In the genomic region with DNA sequence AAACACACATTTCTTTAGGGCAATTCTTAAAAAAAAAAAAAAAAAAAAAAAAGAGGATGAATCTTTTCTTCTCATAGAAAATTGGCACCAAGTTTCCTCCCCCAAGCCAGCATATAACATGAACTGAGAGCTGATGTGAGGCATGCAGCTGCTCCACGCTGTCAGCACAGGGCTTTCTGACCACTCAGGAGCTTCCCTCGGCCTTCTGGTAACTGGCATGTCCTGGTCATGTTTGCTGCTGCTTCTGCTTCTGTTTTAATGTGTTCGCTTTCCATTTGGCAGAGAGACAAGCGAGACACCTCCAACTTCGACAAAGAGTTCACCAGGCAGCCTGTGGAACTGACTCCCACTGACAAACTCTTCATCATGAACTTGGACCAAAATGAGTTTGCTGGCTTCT, we compare ENCODE assay signal across 23 mouse cellular contexts. TPM values are rescaled to one million over a fixed set of nuclear protein-coding genes. Genes with fewer than 3 reads are reported as not detected.
DNase-seq lines count a peak whose midpoint lies in the region; ATAC-seq and TF ChIP-seq lines count a peak whose summit lies in the region.
"Had no signal": no experiment of that assay in that cellular context is flagged by ENCODE, and none has a peak within 500 bp of the region (broad histone marks: within the 10 kb centered on the region; RNA-seq: fewer than 3 reads in every experiment).

No protein-coding gene starts in this region.

- H3K9me3 ChIP-seq in heart, embryonic 10.5 days = no peaks in the 10 kb centered on the region
- H3K9me3 ChIP-seq in lung, embryonic 15.5 days = no peaks in the 10 kb centered on the region
- H3K9me3 ChIP-seq in lung, postnatal 0 days (ENCODE audit: low read length) = no peaks in the 10 kb centered on the region
- H3K9me3 ChIP-seq: embryonic facial prominence, embryonic 10.5 days; embryonic facial prominence, embryonic 12.5 days; forebrain, embryonic 13.5 days had no signal

- peak; percentile 82; the same call in 1 of the 2 replicates for ATAC-seq in lung, embryonic 15.5 days (ENCODE audit: borderline replicate concordance, extremely low read depth, low FRiP score, low TSS enrichment)
- no peak for ATAC-seq in lung, postnatal 0 days
- ATAC-seq: activated CD4-positive, CD25-positive, alpha-beta regulatory T cell, adult 4 months; CD4-positive, CD25-positive, alpha-beta regulatory T cell, adult 4 months; forebrain, embryonic 13.5 days; Patski had no signal

- TF ChIP-seq CTCF in lung, postnatal 0 days (IDR thresholded peaks at IDR 0.05) = no peak

- no peaks in the 10 kb centered on the region for H3K4me1 ChIP-seq in heart, embryonic 10.5 days
- H3K4me1 ChIP-seq in lung, embryonic 15.5 days = peaks cover 13% of the 10 kb centered on the region; the same call in 1 of the 2 replicates
- no peaks in the 10 kb centered on the region for H3K4me1 ChIP-seq in lung, postnatal 0 days (ENCODE audit: insufficient read depth, low read depth, low read length)
- H3K4me1 ChIP-seq: embryonic facial prominence, embryonic 10.5 days; embryonic facial prominence, embryonic 12.5 days; forebrain, embryonic 13.5 days had no signal

- H3K27ac ChIP-seq in heart, embryonic 10.5 days = no peak overlapping the region
- H3K27ac ChIP-seq in lung, embryonic 15.5 days = peak overlapping the region; percentile 30; the same call in 1 of the 2 replicates
- H3K27ac ChIP-seq in lung, postnatal 0 days (ENCODE audit: low read length) = no peak overlapping the region
- H3K27ac ChIP-seq: embryonic facial prominence, embryonic 10.5 days; embryonic facial prominence, embryonic 12.5 days; forebrain, embryonic 13.5 days had no signal

- WGBS in heart, embryonic 10.5 days = 89% methylated on average over 5 of the region's 5 CpGs
- 48% methylated on average over 5 of the region's 5 CpGs for WGBS in lung, embryonic 15.5 days
- WGBS in lung, postnatal 0 days = 62% methylated on average over 5 of the region's 5 CpGs

- H3K4me3 ChIP-seq in heart, embryonic 10.5 days = no peak overlapping the region
- no peak overlapping the region for H3K4me3 ChIP-seq in lung, embryonic 15.5 days
- no peak overlapping the region for H3K4me3 ChIP-seq in lung, postnatal 0 days (ENCODE audit: low read depth, low read length)
- H3K4me3 ChIP-seq: embryonic facial prominence, embryonic 10.5 days; embryonic facial prominence, embryonic 12.5 days; forebrain, embryonic 13.5 days had no signal

- no peaks in the 10 kb centered on the region for H3K36me3 ChIP-seq in heart, embryonic 10.5 days
- H3K36me3 ChIP-seq in lung, embryonic 15.5 days = no peaks in the 10 kb centered on the region
- no peaks in the 10 kb centered on the region for H3K36me3 ChIP-seq in lung, postnatal 0 days (ENCODE audit: insufficient read depth, low read length)
- H3K36me3 ChIP-seq: embryonic facial prominence, embryonic 10.5 days; embryonic facial prominence, embryonic 12.5 days; G1E had no signal

- DNase-seq in heart, adult 11 months = peak; percentile 57
- no peak for DNase-seq in heart, embryonic 10.5 days (ENCODE audit: low spot score)
- DNase-seq in lung, postnatal 14 days = no peak
- DNase-seq in lung, postnatal 0 days (ENCODE audit: low spot score) = peak; percentile 52
- no peak for DNase-seq in lung, adult 18-20 months
- DNase-seq in lung, postnatal 4 days = peak; percentile 9 to 61
- DNase-seq: adrenal gland, adult 8-10 months; adrenal gland, postnatal 14 days; adrenal gland, postnatal 36 days; cerebellum, adult 11-12 months; cerebellum, adult 2 months; cerebellum, adult 9-10 months; cerebellum, postnatal 10 days; cerebellum, postnatal 25 days had no signal

- TF ChIP-seq EP300 in lung, postnatal 0 days (IDR thresholded peaks at IDR 0.05) = no peak

- no peak overlapping the region for H3K4me2 ChIP-seq in lung, embryonic 15.5 days
- no peak overlapping the region for H3K4me2 ChIP-seq in lung, postnatal 0 days (replicated peaks; ENCODE audit: low read depth, low read length)
- H3K4me2 ChIP-seq: embryonic facial prominence, embryonic 12.5 days; forebrain, embryonic 13.5 days had no signal

- H3K9ac ChIP-seq in lung, embryonic 15.5 days = no peak overlapping the region
- no peak overlapping the region for H3K9ac ChIP-seq in lung, postnatal 0 days (replicated peaks; ENCODE audit: low read depth)
- H3K9ac ChIP-seq: embryonic facial prominence, embryonic 12.5 days; forebrain, embryonic 13.5 days had no signal

- H3K27me3 ChIP-seq in heart, embryonic 10.5 days (ENCODE audit: insufficient read depth, poor library complexity, severe bottlenecking) = no peaks in the 10 kb centered on the region
- H3K27me3 ChIP-seq in lung, embryonic 15.5 days = no peaks in the 10 kb centered on the region
- H3K27me3 ChIP-seq in lung, postnatal 0 days (replicated peaks; ENCODE audit: insufficient read depth, low read length) = no peaks in the 10 kb centered on the region
- H3K27me3 ChIP-seq: CH12.LX; embryonic facial prominence, embryonic 12.5 days; forebrain, embryonic 13.5 days; Patski had no signal

RNA-seq across cellular contexts. Expression of gene Cacng3, which starts 36.8 kb away (rescaled TPM):
- not detected in 2 replicates for polyA plus RNA-seq in heart, embryonic 10.5 days (2016; fragmentation: Nextera tagmentation; extraction: Ambion mirVana)
- 0.10 and 0.13 TPM in 2 replicates for polyA plus RNA-seq in lung, embryonic 15.5 days (2015; fragmentation: Nextera tagmentation; extraction: Ambion mirVana)
- polyA plus RNA-seq in lung, postnatal 0 days (2015; fragmentation: Nextera tagmentation; extraction: Ambion mirVana) = not detected in 2 replicates
- polyA plus RNA-seq: activated CD4-positive, CD25-positive, alpha-beta regulatory T cell, adult 4 months; CD4-positive, CD25-positive, alpha-beta regulatory T cell, adult 4 months; embryonic facial prominence, embryonic 12.5 days; G1E; Patski had no signal

Comparison
In these comparisons a context has a peak if more than half of its experiments do, and no peak if none do; other contexts are left out.
1. DNase-seq: peak in heart, adult 11 months (single experiment), lung, postnatal 0 days (single experiment) and lung, postnatal 4 days (2 of 2); none in heart, embryonic 10.5 days (single experiment), lung, postnatal 14 days (single experiment) and lung, adult 18-20 months (0 of 2).